Mouse (Mus musculus) hematopoietic multipotent progenitor cell, adult 10-12 weeks (in vitro differentiated cells): Measurements from ENCODE around the gene Syngap1. TPM values are rescaled to one million over a fixed set of nuclear protein-coding genes. Genes with fewer than 3 reads are reported as not detected.

Experiments
- polyA plus RNA-seq: library from polyadenylated mRNA; stranded (reverse); fragments of >175 nt; gene quantifications from 2 replicates; pipeline ENCODE4 v1.2.3, GENCODE M21; 2012; ENCODE audit warnings: low replicate concordance

The Syngap1 gene
- polyA plus RNA-seq: 3.4 and 4.3 TPM in 2 replicates

GRCm38 (mm10) chr17:26941031-26941789 is at the start of gene Syngap1:
Syngap1 (plus strand) TSS chr17:26941253.

GRCm38 (mm10) chr17:26916711-26917482 is 24.2 kb upstream of the Syngap1 start, which contains the start of gene Kifc5b:
Kifc5b (plus strand) TSS chr17:26917091.

GRCm38 (mm10) chr17:26932839-26933398 is 8.1 kb upstream of the Syngap1 start, which contains the start of gene Phf1:
Phf1 (plus strand) TSS chr17:26933052.

GRCm38 (mm10) chr17:26939178-26939972 is 1.7 kb upstream of the Syngap1 start, which contains the start of gene Cuta:
Cuta (minus strand) TSS chr17:26939569.

GRCm38 (mm10) chr17:26972703-26973574 is 31.9 kb downstream of the Syngap1 start, which contains the start of gene Zbtb9:
Zbtb9 (plus strand) TSS chr17:26973167.

Other genes with a start within 250 kb of the Syngap1 start
- 4.1 and 10.7 TPM in 2 replicates for gene Crebrf, start 225.6 kb upstream of the Syngap1 start, polyA plus RNA-seq
- gene Bnip1, start 160.2 kb upstream of the Syngap1 start, polyA plus RNA-seq: 25.4 and 35.8 TPM in 2 replicates
- 0.53 and 1.3 TPM in 2 replicates for gene Nkx2-5, start 96.2 kb upstream of the Syngap1 start, polyA plus RNA-seq
- gene Kifc5b, start 24.2 kb upstream of the Syngap1 start, polyA plus RNA-seq: 7.0 and 12.9 TPM in 2 replicates
- 397 and 1,097 TPM in 2 replicates for gene Phf1, start 8.2 kb upstream of the Syngap1 start, polyA plus RNA-seq
- 223 and 274 TPM in 2 replicates for gene Cuta, start 1.7 kb upstream of the Syngap1 start, polyA plus RNA-seq
- 12.2 and 19.1 TPM in 2 replicates for gene Zbtb9, start 31.9 kb downstream of the Syngap1 start, polyA plus RNA-seq
- gene Bak1, start 87.8 kb downstream of the Syngap1 start, polyA plus RNA-seq: 108 and 139 TPM in 2 replicates
- gene Itpr3, start 116.1 kb downstream of the Syngap1 start, polyA plus RNA-seq: 56.3 and 104 TPM in 2 replicates
- gene Uqcc2, start 192.7 kb downstream of the Syngap1 start, polyA plus RNA-seq: 96.9 and 133 TPM in 2 replicates
- 0.24 and 0.73 TPM in 2 replicates for gene Ip6k3, start 226.5 kb downstream of the Syngap1 start, polyA plus RNA-seq